Mouse (Mus musculus) kidney, postnatal 36 days (tissue): ENCODE results near the gene Slc22a8.

Source experiments
- DNase-seq, 2 experiments: peaks; one replicate each; pipeline ENCODE4 v3.0.0; 2021 to 2022; ENCODE audit warnings: mixed read lengths in 2 of 2

Gene Slc22a8

GRCm38 (mm10) chr19:8599229-8599628, 8.2 kb downstream of the Slc22a8 start:
- peak; percentile 68 to 75 for DNase-seq

GRCm38 (mm10) chr19:8601922-8602321, 10.9 kb downstream of the Slc22a8 start:
- DNase-seq: no peak

- no peak for DNase-seq
Observed at GRCm38 (mm10) chr19:8602914-8603313, 11.9 kb downstream of the Slc22a8 start.

GRCm38 (mm10) chr19:8604536-8605240, 13.6 kb downstream of the Slc22a8 start:
- DNase-seq: peak; percentile 32 to 57

- DNase-seq: peak; percentile 89 to 91
Observed at GRCm38 (mm10) chr19:8605241-8605558, 14.1 kb downstream of the Slc22a8 start.

GRCm38 (mm10) chr19:8611358-8612123, 20.5 kb downstream of the Slc22a8 start:
- DNase-seq: peak; percentile 63 to 73

- DNase-seq: peak; percentile 62 to 82
Observed at GRCm38 (mm10) chr19:8613111-8613510, 22.1 kb downstream of the Slc22a8 start.

GRCm38 (mm10) chr19:8614343-8614742, 23.3 kb downstream of the Slc22a8 start:
- DNase-seq: no peak

GRCm38 (mm10) chr19:8616314-8616713, 25.3 kb downstream of the Slc22a8 start:
- no peak for DNase-seq

GRCm38 (mm10) chr19:8617904-8618303, 26.9 kb downstream of the Slc22a8 start, which contains the start of gene Slc22a6:
Gene Slc22a6, plus strand, starts transcription at chr19:8618039.
- DNase-seq: peak; percentile 57 to 63

GRCm38 (mm10) chr19:8621098-8621497, 30.0 kb downstream of the Slc22a8 start:
- peak; percentile 51 to 75 for DNase-seq

GRCm38 (mm10) chr19:8630249-8630648, 39.2 kb downstream of the Slc22a8 start:
- DNase-seq: peak; percentile 75 to 81

- DNase-seq: peak; percentile 70 to 73
Observed at GRCm38 (mm10) chr19:8630826-8631225, 39.8 kb downstream of the Slc22a8 start.

- DNase-seq: no peak
Observed at GRCm38 (mm10) chr19:8632029-8632428, 41.0 kb downstream of the Slc22a8 start.

GRCm38 (mm10) chr19:8642086-8642485, 51.0 kb downstream of the Slc22a8 start:
- DNase-seq: no peak

- peak; percentile 28 to 51 for DNase-seq
Observed at GRCm38 (mm10) chr19:8646393-8646792, 55.3 kb downstream of the Slc22a8 start.

- DNase-seq: no peak
Observed at GRCm38 (mm10) chr19:8655833-8656232, 64.8 kb downstream of the Slc22a8 start.

GRCm38 (mm10) chr19:8656341-8656740, 65.3 kb downstream of the Slc22a8 start:
- DNase-seq: peak; percentile 43 to 50
